Mouse (Mus musculus): ENCODE measurements around the gene Grm6. TPM values are rescaled to one million over a fixed set of nuclear protein-coding genes. Genes with fewer than 3 reads are reported as not detected.

The Grm6 gene
- polyA plus RNA-seq, 1 experiment from 2014 or later = not detected

- 53% methylated on average over 2 of the region's 2 CpGs for WGBS
- Histone ChIP-seq H3K4me1 (ENCODE audit: control insufficient read depth, insufficient read depth, low read length) (no peaks in the 10 kb centered on the region; the same call in 1 of the 2 replicates), H3K4me3 (ENCODE audit: low read depth, low read length) (no peak overlapping the region), H3K27me3 (ENCODE audit: control insufficient read depth, insufficient read depth, low read length) (no peaks in the 10 kb centered on the region), H3K27ac (ENCODE audit: low read depth, low read length) (no peak overlapping the region), H3K9ac (ENCODE audit: low read length) (no peak overlapping the region), H3K36me3 (ENCODE audit: control insufficient read depth, insufficient read depth, low read length) (no peaks in the 10 kb centered on the region), H3K9me3 (ENCODE audit: control insufficient read depth, low read length) (peaks cover 3% of the 10 kb centered on the region), H3K4me2 (no peak overlapping the region)
- DNase-seq (ENCODE audit: low spot score, missing footprints) = peak; percentile 64
- no peak for ATAC-seq (ENCODE audit: low FRiP score)
Observed at GRCm38 (mm10) chr11:50892441-50892840, 42.0 kb downstream of the Grm6 start.

GRCm38 (mm10) chr11:50897359-50897758 lies 46.9 kb downstream of the Grm6 start:
- Histone ChIP-seq H3K9ac (ENCODE audit: low read length) (no peak overlapping the region), H3K4me2 (no peak overlapping the region), H3K27me3 (ENCODE audit: control insufficient read depth, insufficient read depth, low read length) (no peaks in the 10 kb centered on the region), H3K4me1 (ENCODE audit: control insufficient read depth, insufficient read depth, low read length) (no peaks in the 10 kb centered on the region), H3K9me3 (ENCODE audit: control insufficient read depth, low read length) (peaks cover 46% of the 10 kb centered on the region), H3K4me3 (ENCODE audit: low read depth, low read length) (no peak overlapping the region), H3K36me3 (ENCODE audit: control insufficient read depth, insufficient read depth, low read length) (peaks cover 28% of the 10 kb centered on the region), H3K27ac (ENCODE audit: low read depth, low read length) (no peak overlapping the region)
- DNase-seq (ENCODE audit: low spot score, missing footprints) = peak; percentile 31
- WGBS = 83% methylated on average over 1 of the region's 1 CpGs
- no peak for ATAC-seq (ENCODE audit: low FRiP score)

GRCm38 (mm10) chr11:50908136-50908535 lies 57.7 kb downstream of the Grm6 start:
- DNase-seq (ENCODE audit: low spot score, missing footprints) (no peak), ATAC-seq (ENCODE audit: low FRiP score) (no peak)
- Histone ChIP-seq H3K4me1 (ENCODE audit: control insufficient read depth, insufficient read depth, low read length) (no peaks in the 10 kb centered on the region), H3K9me3 (ENCODE audit: control insufficient read depth, low read length) (peaks cover 20% of the 10 kb centered on the region), H3K9ac (ENCODE audit: low read length) (no peak overlapping the region), H3K27ac (ENCODE audit: low read depth, low read length) (no peak overlapping the region), H3K4me3 (ENCODE audit: low read depth, low read length) (no peak overlapping the region), H3K4me2 (no peak overlapping the region), H3K36me3 (ENCODE audit: control insufficient read depth, insufficient read depth, low read length) (peaks cover 83% of the 10 kb centered on the region), H3K27me3 (ENCODE audit: control insufficient read depth, insufficient read depth, low read length) (no peaks in the 10 kb centered on the region)
- 92% methylated on average over 5 of the region's 5 CpGs for WGBS

GRCm38 (mm10) chr11:50913301-50913700 lies 62.8 kb downstream of the Grm6 start:
- no peaks in the 10 kb centered on the region for H3K9me3 ChIP-seq (ENCODE audit: control insufficient read depth, low read length)
- no peaks in the 10 kb centered on the region for H3K4me1 ChIP-seq (ENCODE audit: control insufficient read depth, insufficient read depth, low read length)
- WGBS = 96% methylated on average over 1 of the region's 1 CpGs
- H3K27me3 ChIP-seq (ENCODE audit: control insufficient read depth, insufficient read depth, low read length) = no peaks in the 10 kb centered on the region
- DNase-seq (ENCODE audit: low spot score, missing footprints) = no peak
- ATAC-seq (ENCODE audit: low FRiP score) = no peak
- no peak overlapping the region for H3K4me3 ChIP-seq (ENCODE audit: low read depth, low read length)
- H3K4me2 ChIP-seq = no peak overlapping the region
- peaks cover 35% of the 10 kb centered on the region for H3K36me3 ChIP-seq (ENCODE audit: control insufficient read depth, insufficient read depth, low read length)
- no peak overlapping the region for H3K9ac ChIP-seq (ENCODE audit: low read length)
- no peak overlapping the region for H3K27ac ChIP-seq (ENCODE audit: low read depth, low read length)

GRCm38 (mm10) chr11:50914461-50914860 lies 64.0 kb downstream of the Grm6 start:
- DNase-seq (ENCODE audit: low spot score, missing footprints) (no peak), ATAC-seq (ENCODE audit: low FRiP score) (no peak)
- Histone ChIP-seq H3K4me3 (ENCODE audit: low read depth, low read length) (no peak overlapping the region), H3K27me3 (ENCODE audit: control insufficient read depth, insufficient read depth, low read length) (no peaks in the 10 kb centered on the region), H3K9me3 (ENCODE audit: control insufficient read depth, low read length) (no peaks in the 10 kb centered on the region), H3K4me1 (ENCODE audit: control insufficient read depth, insufficient read depth, low read length) (no peaks in the 10 kb centered on the region), H3K27ac (ENCODE audit: low read depth, low read length) (no peak overlapping the region), H3K4me2 (no peak overlapping the region), H3K36me3 (ENCODE audit: control insufficient read depth, insufficient read depth, low read length) (peaks cover 23% of the 10 kb centered on the region), H3K9ac (ENCODE audit: low read length) (no peak overlapping the region)
- WGBS = 94% methylated on average over 3 of the region's 3 CpGs

Other genes with a start within 250 kb of the Grm6 start
- 0.73 and 0.87 TPM in 2 replicates for gene Adamts2, start 248.6 kb upstream of the Grm6 start, polyA plus RNA-seq (2014; fragmentation: Nextera tagmentation; extraction: Ambion mirVana)
- gene Zfp354c, start 23.0 kb upstream of the Grm6 start, polyA plus RNA-seq (2014; fragmentation: Nextera tagmentation; extraction: Ambion mirVana) = 46.7 and 48.5 TPM in 2 replicates
- gene Zfp879, start 9.1 kb upstream of the Grm6 start, polyA plus RNA-seq (2014; fragmentation: Nextera tagmentation; extraction: Ambion mirVana) = 1.3 and 1.5 TPM in 2 replicates
- 18.7 and 20.6 TPM in 2 replicates for gene Zfp454, start 37.0 kb downstream of the Grm6 start, polyA plus RNA-seq (2014; fragmentation: Nextera tagmentation; extraction: Ambion mirVana)
- gene Zfp2, start 65.5 kb downstream of the Grm6 start, polyA plus RNA-seq (2014; fragmentation: Nextera tagmentation; extraction: Ambion mirVana) = 35.5 and 39.0 TPM in 2 replicates
- 1.5 and 1.7 TPM in 2 replicates for gene Zfp354b, start 80.9 kb downstream of the Grm6 start, polyA plus RNA-seq (2014; fragmentation: Nextera tagmentation; extraction: Ambion mirVana)
- gene 4933414I15Rik, start 93.1 kb downstream of the Grm6 start, polyA plus RNA-seq (2014; fragmentation: Nextera tagmentation; extraction: Ambion mirVana) = not detected in 2 replicates
- gene Prop1, start 103.1 kb downstream of the Grm6 start, polyA plus RNA-seq (2014; fragmentation: Nextera tagmentation; extraction: Ambion mirVana) = not detected in 2 replicates
- not detected in 2 replicates for gene Olfr1378, start 115.8 kb downstream of the Grm6 start, polyA plus RNA-seq (2014; fragmentation: Nextera tagmentation; extraction: Ambion mirVana)
- gene Olfr1377, start 131.3 kb downstream of the Grm6 start, polyA plus RNA-seq (2014; fragmentation: Nextera tagmentation; extraction: Ambion mirVana) = not detected in 2 replicates
- not detected in 2 replicates for gene Olfr51, start 152.9 kb downstream of the Grm6 start, polyA plus RNA-seq (2014; fragmentation: Nextera tagmentation; extraction: Ambion mirVana)
- not detected in 2 replicates for gene Olfr54, start 163.6 kb downstream of the Grm6 start, polyA plus RNA-seq (2014; fragmentation: Nextera tagmentation; extraction: Ambion mirVana)
- gene Olfr1375, start 197.4 kb downstream of the Grm6 start, polyA plus RNA-seq (2014; fragmentation: Nextera tagmentation; extraction: Ambion mirVana) = not detected in 2 replicates
- gene Zfp354a, start 208.6 kb downstream of the Grm6 start, polyA plus RNA-seq (2014; fragmentation: Nextera tagmentation; extraction: Ambion mirVana) = 10.3 and 13.4 TPM in 2 replicates